Mouse (Mus musculus): ENCODE results near the gene C5ar1.
"Not testable (repeated sequence)": the region's sequence is repeated elsewhere in the genome, so short reads cannot be mapped to it uniquely, and the experiment has no call there.

C5ar1 gene

GRCm38 (mm10) chr7:16259110-16259590 lies at the start of gene C5ar1:
Gene C5ar1, minus strand, starts transcription at chr7:16259540.
- DNase-seq, result no peak

- DNase-seq, result no peak
These were observed 49.4 kb upstream of the C5ar1 start for GRCm38 (mm10) chr7:16308555-16309317.

- not testable (repeated sequence) for DNase-seq
These were observed 48.8 kb upstream of the C5ar1 start, which contains the start of gene Bbc3 for GRCm38 (mm10) chr7:16308093-16308492. Gene Bbc3, plus strand, starts transcription at chr7:16308393.

- not testable (repeated sequence) for DNase-seq
These were observed 47.8 kb upstream of the C5ar1 start for GRCm38 (mm10) chr7:16307141-16307540.

GRCm38 (mm10) chr7:16299419-16300035 lies 40.2 kb upstream of the C5ar1 start:
- DNase-seq, result peak; percentile 68

GRCm38 (mm10) chr7:16298927-16299326 lies 39.6 kb upstream of the C5ar1 start:
- DNase-seq, result no peak

- DNase-seq, result no peak
These were observed 38.3 kb upstream of the C5ar1 start for GRCm38 (mm10) chr7:16297616-16298015.

- DNase-seq, result peak; percentile 95
These were observed 37.5 kb upstream of the C5ar1 start for GRCm38 (mm10) chr7:16296766-16297390.

- no peak for DNase-seq
These were observed 36.8 kb upstream of the C5ar1 start for GRCm38 (mm10) chr7:16296146-16296545.

- DNase-seq, result peak; percentile 80
These were observed 36.1 kb upstream of the C5ar1 start for GRCm38 (mm10) chr7:16295321-16295900.

GRCm38 (mm10) chr7:16294837-16295236 lies 35.5 kb upstream of the C5ar1 start:
- peak; percentile 96 for DNase-seq

GRCm38 (mm10) chr7:16294346-16294745 lies 35.0 kb upstream of the C5ar1 start:
- DNase-seq, result peak; percentile 72

- DNase-seq, result no peak
These were observed 28.5 kb upstream of the C5ar1 start for GRCm38 (mm10) chr7:16287791-16288190.

- no peak for DNase-seq
These were observed 27.7 kb upstream of the C5ar1 start for GRCm38 (mm10) chr7:16287016-16287415.

- peak; percentile 100 for DNase-seq
These were observed 27.0 kb upstream of the C5ar1 start, which contains the start of gene Ccdc9 for GRCm38 (mm10) chr7:16286026-16286961. Gene Ccdc9, minus strand, starts transcription at chr7:16286795.

- peak; percentile 81 for DNase-seq
These were observed 26.2 kb upstream of the C5ar1 start for GRCm38 (mm10) chr7:16285450-16286025.

- DNase-seq, result no peak
These were observed 25.6 kb upstream of the C5ar1 start for GRCm38 (mm10) chr7:16284904-16285303.

GRCm38 (mm10) chr7:16284001-16284400 lies 24.7 kb upstream of the C5ar1 start:
- no peak for DNase-seq

- DNase-seq, result no peak
These were observed 23.0 kb upstream of the C5ar1 start for GRCm38 (mm10) chr7:16282334-16282733.

GRCm38 (mm10) chr7:16280721-16281120 lies 21.4 kb upstream of the C5ar1 start:
- DNase-seq, result no peak

Measured in thymus, postnatal 4 days (tissue).